Mouse (Mus musculus) heart, adult 2 months (tissue): ENCODE data around the gene Prickle2. TPM values are rescaled to one million over a fixed set of nuclear protein-coding genes. Genes with fewer than 3 reads are reported as not detected.

Experiments used
- DNase-seq, 2 experiments: peaks; one replicate each; pipeline ENCODE4 v3.0.0; 2021
- H3K27ac ChIP-seq: fragments of 200-600 bp; 2 replicates; pipeline ENCODE4 v1.8.1; 2022
- H3K27me3 ChIP-seq: fragments of 200-500 bp; 2 replicates; pipeline ENCODE4 v1.6.1; 2012; ENCODE audit warnings: mild to moderate bottlenecking, low read length, inconsistent platforms, mixed read lengths; ENCODE audit not compliant: control insufficient read depth, insufficient read depth
- H3K36me3 ChIP-seq: fragments of 200-500 bp; 2 replicates; pipeline ENCODE4 v1.6.1; 2012; ENCODE audit warnings: low read length, inconsistent platforms; ENCODE audit not compliant: control insufficient read depth, insufficient read depth
- H3K4me1 ChIP-seq: fragments of 200-500 bp; 2 replicates; pipeline ENCODE4 v1.6.1; 2011; ENCODE audit warnings: low read length; ENCODE audit not compliant: control insufficient read depth, insufficient read depth
- H3K4me3 ChIP-seq: fragments of 200-600 bp; 2 replicates; pipeline ENCODE4 v1.8.1; 2022
- H3K79me2 ChIP-seq: fragments of 200-500 bp; replicated peaks from 2 replicates; pipeline ENCODE4 v1.6.1; 2012; ENCODE audit warnings: mild to moderate bottlenecking, inconsistent platforms, low read length, moderate library complexity, mixed read lengths; ENCODE audit not compliant: control insufficient read depth, insufficient read depth
- H3K9ac ChIP-seq: fragments of 200-500 bp; 2 replicates; pipeline ENCODE4 v1.6.1; 2012; ENCODE audit warnings: low read depth, mild to moderate bottlenecking, control low read depth, inconsistent platforms, low read length, mixed read lengths
- CTCF ChIP-seq: fragments of 200-600 bp; IDR thresholded peaks from 2 replicates; pipeline ENCODE4 v1.8.1; 2022; ENCODE audit warnings: antibody characterized with exemption, mild to moderate bottlenecking, moderate library complexity
- EP300 ChIP-seq: fragments of 200-500 bp; IDR thresholded peaks from 2 replicates; pipeline ENCODE4 v1.6.1; 2011; ENCODE audit warnings: low read depth, low read length, control low read depth; ENCODE audit not compliant: insufficient read depth
- POLR2A ChIP-seq: fragments of 200-500 bp; IDR thresholded peaks from 2 replicates; pipeline ENCODE4 v1.6.1; 2011; ENCODE audit warnings: mild to moderate bottlenecking, low read depth, low read length, control low read depth; ENCODE audit not compliant: insufficient read depth
- WGBS: fragments of 180-500 bp; shearing (Covaris S2); methylation state at CpG from one replicate; pipeline ENCODE4 v1.1.7; 2018; 5-methylcytosine and 5-hydroxymethylcytosine counted together
- intact Hi-C: fragments of 180-260 bp; cut with DNase I; formaldehyde crosslinking; loops from one replicate; pipeline ENCODE4 v1.15.1; 2025
- polyA plus RNA-seq: library from polyadenylated mRNA; depleted of rRNA; stranded (reverse); fragments of >200 nt; gene quantifications from 2 replicates; pipeline ENCODE4 v1.2.3, GENCODE M21; 2012
- total RNA-seq, 2 experiments: library from RNA; stranded (reverse); gene quantifications; 2 replicates each; pipeline ENCODE4 v1.2.3; 2021

The Prickle2 gene
- total and polyA plus RNA-seq, 3 experiments: 2.3 to 6.1 (median 4.9) TPM

GRCm38 (mm10) chr6:92465666-92466065 lies 240.3 kb downstream of the Prickle2 start:
- DNase-seq: peak in 1 of 2 experiments; percentile 22
- H3K36me3 ChIP-seq: peaks cover 2% of the 10 kb centered on the region
- peak overlapping the region; percentile 83 for H3K27ac ChIP-seq
- TF ChIP-seq POLR2A (no peak), EP300 (no peak), CTCF (no peak)
- intact Hi-C loops: loop anchor here (2.0 kb wide), 1 partner anchor 17 kb away; no protein-coding TSS in a partner anchor
- WGBS: 17% methylated on average over 1 of the region's 1 CpGs
- H3K27me3 ChIP-seq: no peaks in the 10 kb centered on the region
- H3K4me1 ChIP-seq: peaks cover 18% of the 10 kb centered on the region
- H3K79me2 ChIP-seq: no peaks in the 10 kb centered on the region
- no peak overlapping the region for H3K4me3 ChIP-seq
- H3K9ac ChIP-seq: no peak overlapping the region

GRCm38 (mm10) chr6:92464781-92465337 lies 241.1 kb downstream of the Prickle2 start:
- peak overlapping the region; percentile 83 for H3K27ac ChIP-seq
- no peak overlapping the region for H3K9ac ChIP-seq
- TF ChIP-seq EP300: no peak
- TF ChIP-seq CTCF: no peak
- no peak for TF ChIP-seq POLR2A
- H3K27me3 ChIP-seq: no peaks in the 10 kb centered on the region
- intact Hi-C loops: loop anchor here (2.0 kb wide), 1 partner anchor 16 kb away; no protein-coding TSS in a partner anchor
- no peaks in the 10 kb centered on the region for H3K79me2 ChIP-seq
- H3K4me1 ChIP-seq: peaks cover 18% of the 10 kb centered on the region
- peak; percentile 59 to 61 for DNase-seq
- 18% methylated on average over 7 of the region's 7 CpGs for WGBS
- H3K36me3 ChIP-seq: peaks cover 2% of the 10 kb centered on the region
- 0 out of 2 replicates have a peak overlapping the region, but pooled peaks have one; percentile 9 for H3K4me3 ChIP-seq

GRCm38 (mm10) chr6:92463768-92464167 lies 242.2 kb downstream of the Prickle2 start:
- intact Hi-C loops: loop anchor here (2.0 kb wide), 1 partner anchor 15 kb away; no protein-coding TSS in a partner anchor
- no peaks in the 10 kb centered on the region for H3K79me2 ChIP-seq
- H3K27me3 ChIP-seq: no peaks in the 10 kb centered on the region
- H3K36me3 ChIP-seq: peaks cover 1% of the 10 kb centered on the region
- no peak overlapping the region for H3K9ac ChIP-seq
- peak overlapping the region; percentile 83 for H3K27ac ChIP-seq
- H3K4me1 ChIP-seq: peaks cover 15% of the 10 kb centered on the region
- peak in 1 of 2 experiments; percentile 20 for DNase-seq
- no peak overlapping the region for H3K4me3 ChIP-seq
- TF ChIP-seq CTCF: no peak
- 45% methylated on average over 9 of the region's 9 CpGs for WGBS

- no peak overlapping the region for H3K9ac ChIP-seq
- H3K36me3 ChIP-seq: no peaks in the 10 kb centered on the region; the same call in 1 of the 2 replicates
- H3K4me1 ChIP-seq: peaks cover 8% of the 10 kb centered on the region
- TF ChIP-seq EP300: no peak
- TF ChIP-seq CTCF: no peak
- TF ChIP-seq POLR2A: no peak
- H3K27me3 ChIP-seq: no peaks in the 10 kb centered on the region
- H3K79me2 ChIP-seq: no peaks in the 10 kb centered on the region
- WGBS: 94% methylated on average over 2 of the region's 2 CpGs
- no peak for DNase-seq
- H3K4me3 ChIP-seq: no peak overlapping the region
- intact Hi-C loops: no loop called here
- no peak overlapping the region for H3K27ac ChIP-seq
Observed at GRCm38 (mm10) chr6:92460750-92461149, 245.2 kb downstream of the Prickle2 start.

GRCm38 (mm10) chr6:92458026-92458425 lies 247.9 kb downstream of the Prickle2 start:
- Histone ChIP-seq H3K4me3 (no peak overlapping the region), H3K27ac (no peak overlapping the region), H3K27me3 (no peaks in the 10 kb centered on the region), H3K4me1 (no peaks in the 10 kb centered on the region), H3K79me2 (no peaks in the 10 kb centered on the region), H3K9ac (no peak overlapping the region), H3K36me3 (no peaks in the 10 kb centered on the region; the same call in 1 of the 2 replicates)
- no peak for DNase-seq
- intact Hi-C loops: no loop called here
- 74% methylated on average over 4 of the region's 4 CpGs for WGBS
- no peak for TF ChIP-seq POLR2A
- no peak for TF ChIP-seq CTCF
- TF ChIP-seq EP300: no peak

GRCm38 (mm10) chr6:92451421-92451820 lies 254.5 kb downstream of the Prickle2 start:
- TF ChIP-seq POLR2A: no peak
- TF ChIP-seq CTCF: peak; percentile 29; the same call in 1 of the 2 replicates
- no peaks in the 10 kb centered on the region for H3K79me2 ChIP-seq
- H3K4me1 ChIP-seq: peaks cover 13% of the 10 kb centered on the region
- no peak for DNase-seq
- WGBS: 93% methylated on average over 1 of the region's 1 CpGs
- no peak overlapping the region for H3K9ac ChIP-seq
- intact Hi-C loops: no loop called here
- no peaks in the 10 kb centered on the region for H3K27me3 ChIP-seq
- H3K27ac ChIP-seq: no peak overlapping the region
- peaks cover 5% of the 10 kb centered on the region for H3K36me3 ChIP-seq
- H3K4me3 ChIP-seq: no peak overlapping the region
